Mouse (Mus musculus) hindbrain, embryonic 15.5 days (tissue): ENCODE data around the gene Notch1. TPM values are rescaled to one million over a fixed set of nuclear protein-coding genes. Genes with fewer than 3 reads are reported as not detected.

Experiments used
- ATAC-seq: fragments of 200-750 bp; cut with Nextera tagmentation; 2 replicates; pipeline ENCODE4 v1.8.0; 2017; ENCODE audit warnings: low read depth, moderate number of reproducible peaks, moderate TSS enrichment; ENCODE audit not compliant: low FRiP score
- H3K27ac ChIP-seq: fragments of 300-500 bp; sonication (generic); replicated peaks from 2 replicates; pipeline ENCODE4 v1.5.1; 2015; ENCODE audit warnings: mild to moderate bottlenecking, inconsistent platforms
- H3K27me3 ChIP-seq: fragments of 300-500 bp; sonication (generic); 2 replicates; pipeline ENCODE4 v1.6.1; 2015; ENCODE audit warnings: control low read depth, inconsistent platforms
- H3K36me3 ChIP-seq: fragments of 300-500 bp; sonication (generic); 2 replicates; pipeline ENCODE4 v1.6.1; 2015; ENCODE audit warnings: control low read depth, inconsistent platforms
- H3K4me1 ChIP-seq: fragments of 300-500 bp; sonication (generic); replicated peaks from 2 replicates; pipeline ENCODE4 v1.6.1; 2015; ENCODE audit warnings: control low read depth, inconsistent platforms
- H3K4me2 ChIP-seq: fragments of 300-500 bp; sonication (generic); 2 replicates; pipeline ENCODE4 v1.6.1; 2015; ENCODE audit warnings: moderate library complexity, mild to moderate bottlenecking, inconsistent platforms
- H3K4me3 ChIP-seq: fragments of 300-500 bp; sonication (generic); 2 replicates; pipeline ENCODE4 v1.5.1; 2015; ENCODE audit warnings: mild to moderate bottlenecking, inconsistent platforms
- H3K9ac ChIP-seq: fragments of 300-500 bp; sonication (generic); 2 replicates; pipeline ENCODE4 v1.6.1; 2015; ENCODE audit warnings: inconsistent platforms
- H3K9me3 ChIP-seq: fragments of 300-500 bp; sonication (generic); 2 replicates; pipeline ENCODE4 v1.6.1; 2016; ENCODE audit warnings: control low read depth, inconsistent platforms
- WGBS: fragments of 180-500 bp; shearing (Covaris S2); methylation state at CpG from one replicate; pipeline ENCODE4 v1.1.7; 2015; 5-methylcytosine and 5-hydroxymethylcytosine counted together
- polyA plus RNA-seq: library from polyadenylated mRNA; unstranded; fragments of >200 nt; fragmentation: Nextera tagmentation; extraction: Ambion mirVana; gene quantifications from 2 replicates; pipeline ENCODE4 v1.2.1, GENCODE M21; 2015

Notch1 gene
- polyA plus RNA-seq, 1 experiment from 2014 or later: 16.3 TPM

- Histone ChIP-seq H3K4me1 (peaks cover 91% of the 10 kb centered on the region), H3K27me3 (no peaks in the 10 kb centered on the region), H3K4me3 (no peak overlapping the region), H3K9me3 (no peaks in the 10 kb centered on the region), H3K36me3 (no peaks in the 10 kb centered on the region), H3K4me2 (peak overlapping the region; percentile 42), H3K27ac (peak overlapping the region; percentile 88), H3K9ac (no peak overlapping the region)
- WGBS: 9% methylated on average over 7 of the region's 7 CpGs
- ATAC-seq: peak; percentile 57
Measured at GRCm38 (mm10) chr2:26485710-26486109, 30.8 kb downstream of the Notch1 start.

GRCm38 (mm10) chr2:26485278-26485677, 31.2 kb downstream of the Notch1 start:
- Histone ChIP-seq H3K9ac (no peak overlapping the region), H3K4me3 (no peak overlapping the region), H3K27me3 (no peaks in the 10 kb centered on the region), H3K27ac (peak overlapping the region; percentile 88), H3K36me3 (no peaks in the 10 kb centered on the region), H3K4me1 (peaks cover 87% of the 10 kb centered on the region), H3K4me2 (peak overlapping the region; percentile 42; the same call in 1 of the 2 replicates), H3K9me3 (no peaks in the 10 kb centered on the region)
- ATAC-seq: 0 out of 2 replicates have a peak, but pooled peaks have one; percentile 1
- WGBS: 39% methylated on average over 9 of the region's 9 CpGs

GRCm38 (mm10) chr2:26484169-26484568, 32.3 kb downstream of the Notch1 start:
- H3K9ac ChIP-seq: no peak overlapping the region
- H3K27ac ChIP-seq: 0 out of 2 replicates have a peak overlapping the region, but pooled peaks have one; percentile 35
- 68% methylated on average over 10 of the region's 10 CpGs for WGBS

GRCm38 (mm10) chr2:26483230-26483869, 33.1 kb downstream of the Notch1 start:
- H3K4me3 ChIP-seq: no peak overlapping the region
- WGBS: 48% methylated on average over 13 of the region's 13 CpGs
- no peak overlapping the region for H3K9ac ChIP-seq
- peak overlapping the region; percentile 35 for H3K27ac ChIP-seq
- ATAC-seq: no peak
- no peaks in the 10 kb centered on the region for H3K9me3 ChIP-seq
- no peaks in the 10 kb centered on the region for H3K36me3 ChIP-seq
- no peaks in the 10 kb centered on the region for H3K27me3 ChIP-seq
- H3K4me2 ChIP-seq: no peak overlapping the region
- peaks cover 85% of the 10 kb centered on the region for H3K4me1 ChIP-seq

More at GRCm38 (mm10) chr2:26484169-26484568, 32.3 kb downstream of the Notch1 start:
- Histone ChIP-seq H3K9me3 (no peaks in the 10 kb centered on the region), H3K4me3 (no peak overlapping the region), H3K4me2 (no peak overlapping the region; the same call in 1 of the 2 replicates), H3K36me3 (no peaks in the 10 kb centered on the region), H3K27me3 (no peaks in the 10 kb centered on the region), H3K4me1 (peaks cover 85% of the 10 kb centered on the region)
- no peak for ATAC-seq

GRCm38 (mm10) chr2:26482824-26483223, 33.6 kb downstream of the Notch1 start:
- Histone ChIP-seq H3K9ac (no peak overlapping the region), H3K27ac (peak overlapping the region; percentile 35), H3K27me3 (no peaks in the 10 kb centered on the region), H3K36me3 (no peaks in the 10 kb centered on the region), H3K4me1 (peaks cover 80% of the 10 kb centered on the region), H3K4me2 (no peak overlapping the region), H3K4me3 (no peak overlapping the region), H3K9me3 (no peaks in the 10 kb centered on the region)
- ATAC-seq: no peak
- WGBS: 90% methylated on average over 3 of the region's 3 CpGs

GRCm38 (mm10) chr2:26481724-26482495, 34.6 kb downstream of the Notch1 start:
- no peaks in the 10 kb centered on the region for H3K27me3 ChIP-seq
- peaks cover 71% of the 10 kb centered on the region for H3K4me1 ChIP-seq
- H3K9ac ChIP-seq: no peak overlapping the region
- H3K36me3 ChIP-seq: no peaks in the 10 kb centered on the region
- no peak overlapping the region for H3K4me2 ChIP-seq
- peak overlapping the region; percentile 33; the same call in 1 of the 2 replicates for H3K27ac ChIP-seq
- H3K9me3 ChIP-seq: no peaks in the 10 kb centered on the region
- WGBS: 75% methylated on average over 10 of the region's 10 CpGs
- no peak for ATAC-seq
- no peak overlapping the region for H3K4me3 ChIP-seq

- Histone ChIP-seq H3K4me3 (no peak overlapping the region), H3K4me1 (peaks cover 63% of the 10 kb centered on the region), H3K9ac (no peak overlapping the region), H3K27ac (no peak overlapping the region), H3K36me3 (0 out of 2 replicates have a peak, but pooled peaks cover 4% of the 10 kb centered on the region), H3K4me2 (no peak overlapping the region), H3K27me3 (no peaks in the 10 kb centered on the region), H3K9me3 (no peaks in the 10 kb centered on the region)
- 89% methylated on average over 12 of the region's 12 CpGs for WGBS
- ATAC-seq: no peak
Measured at GRCm38 (mm10) chr2:26480911-26481310, 35.6 kb downstream of the Notch1 start.

- Histone ChIP-seq H3K9ac (no peak overlapping the region), H3K27me3 (no peaks in the 10 kb centered on the region), H3K27ac (peak overlapping the region; percentile 23; the same call in 1 of the 2 replicates), H3K4me1 (peaks cover 58% of the 10 kb centered on the region), H3K4me3 (no peak overlapping the region), H3K9me3 (no peaks in the 10 kb centered on the region), H3K36me3 (0 out of 2 replicates have a peak, but pooled peaks cover 4% of the 10 kb centered on the region), H3K4me2 (no peak overlapping the region)
- ATAC-seq: no peak
- WGBS: 63% methylated on average over 2 of the region's 2 CpGs
Measured at GRCm38 (mm10) chr2:26478685-26479205, 37.7 kb downstream of the Notch1 start.

GRCm38 (mm10) chr2:26477911-26478310, 38.6 kb downstream of the Notch1 start:
- Histone ChIP-seq H3K9me3 (no peaks in the 10 kb centered on the region), H3K27ac (0 out of 2 replicates have a peak overlapping the region, but pooled peaks have one; percentile 23), H3K27me3 (no peaks in the 10 kb centered on the region), H3K36me3 (0 out of 2 replicates have a peak, but pooled peaks cover 4% of the 10 kb centered on the region), H3K4me3 (no peak overlapping the region), H3K4me1 (peaks cover 57% of the 10 kb centered on the region), H3K9ac (no peak overlapping the region), H3K4me2 (no peak overlapping the region)
- ATAC-seq: no peak
- WGBS: 96% methylated on average over 7 of the region's 7 CpGs

- Histone ChIP-seq H3K36me3 (0 out of 2 replicates have a peak, but pooled peaks cover 4% of the 10 kb centered on the region), H3K27me3 (no peaks in the 10 kb centered on the region), H3K9me3 (no peaks in the 10 kb centered on the region), H3K27ac (peak overlapping the region; percentile 72), H3K4me1 (peaks cover 50% of the 10 kb centered on the region), H3K4me3 (no peak overlapping the region), H3K9ac (no peak overlapping the region), H3K4me2 (no peak overlapping the region)
- peak; percentile 70 for ATAC-seq
- WGBS: 59% methylated on average over 13 of the region's 13 CpGs
Measured at GRCm38 (mm10) chr2:26475505-26476430, 40.7 kb downstream of the Notch1 start.

GRCm38 (mm10) chr2:26474789-26475504, 41.5 kb downstream of the Notch1 start:
- H3K4me1 ChIP-seq: peaks cover 48% of the 10 kb centered on the region
- ATAC-seq: no peak
- 25% methylated on average over 9 of the region's 9 CpGs for WGBS
- H3K4me2 ChIP-seq: no peak overlapping the region
- H3K27ac ChIP-seq: peak overlapping the region; percentile 72
- H3K4me3 ChIP-seq: no peak overlapping the region
- H3K9ac ChIP-seq: no peak overlapping the region
- no peaks in the 10 kb centered on the region for H3K9me3 ChIP-seq
- 0 out of 2 replicates have a peak, but pooled peaks cover 4% of the 10 kb centered on the region for H3K36me3 ChIP-seq
- H3K27me3 ChIP-seq: no peaks in the 10 kb centered on the region
